Mouse (Mus musculus) cerebellum, adult (tissue): ENCODE data around the gene Pilrb1.
"Not testable (repeated sequence)": the region's sequence is repeated elsewhere in the genome, so short reads cannot be mapped to it uniquely, and the experiment has no call there.

Experiments used
- ATAC-seq: cut with Nextera tagmentation; 2 replicates; pipeline ENCODE4 v1.9.2; 2017; ENCODE audit warnings: mild to moderate bottlenecking, moderate library complexity, mixed read lengths; ENCODE audit not compliant: insufficient number of reproducible peaks, low FRiP score, low TSS enrichment

Pilrb1 gene

DNA sequence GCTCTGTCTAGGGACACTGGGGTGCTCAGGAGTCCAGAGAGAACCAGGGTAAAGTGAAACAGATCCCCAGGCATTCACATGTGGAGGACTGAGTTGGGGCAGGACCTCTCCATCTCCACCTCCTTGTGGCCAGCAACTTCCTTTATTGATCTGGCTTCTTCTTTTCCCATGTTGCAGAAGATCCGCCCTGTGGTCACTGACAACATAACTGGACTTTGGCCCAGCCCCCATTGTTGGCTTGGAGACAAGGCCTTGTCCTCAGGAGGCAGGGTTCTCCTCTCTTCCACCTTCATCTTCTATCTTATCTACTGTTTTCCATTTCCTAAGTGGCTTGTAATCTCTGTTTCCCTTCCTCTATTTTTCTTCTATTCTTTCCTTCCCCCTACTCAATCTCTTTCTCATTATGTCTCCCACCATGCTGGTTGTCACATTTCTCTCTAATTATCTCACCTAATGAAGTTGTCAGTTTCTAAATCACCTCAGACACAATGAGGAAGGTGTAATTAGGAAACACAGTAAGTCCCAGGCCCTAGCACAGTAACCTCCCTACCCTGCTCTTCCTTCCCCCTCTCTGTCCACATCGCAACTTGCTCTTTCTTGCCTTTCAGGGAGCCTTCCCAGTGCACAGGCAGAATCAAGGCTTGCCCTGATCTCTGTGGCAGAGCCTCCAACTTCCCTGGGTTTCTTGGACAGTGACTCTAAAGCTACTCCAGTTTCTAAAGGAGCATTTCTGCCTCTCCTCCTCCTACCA lies at the start of gene Pilrb1:
Gene Pilrb1 (minus strand): TSS at position 147 of the 751 bp plus-strand sequence.
- not testable (repeated sequence) for ATAC-seq

DNA sequence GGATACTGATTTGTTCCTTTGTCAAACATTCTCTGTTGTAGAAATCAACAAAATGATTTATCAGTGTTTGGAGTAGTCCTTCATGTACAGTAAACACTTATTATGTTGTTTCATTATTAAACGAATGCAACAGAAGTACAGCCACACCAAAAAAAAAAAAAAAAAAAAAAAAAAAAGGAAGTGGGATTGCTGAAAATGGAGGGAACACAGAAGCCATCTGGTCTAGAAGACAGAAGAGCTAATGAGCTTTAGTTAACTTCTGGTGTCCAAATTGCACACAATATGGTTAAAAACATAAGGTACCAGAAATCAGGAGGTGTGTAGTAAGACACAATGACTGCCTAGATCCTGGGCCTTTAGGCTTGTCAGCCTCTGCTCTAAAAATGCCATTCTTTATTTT lies 39.9 kb upstream of the Pilrb1 start:
- no peak for ATAC-seq

DNA sequence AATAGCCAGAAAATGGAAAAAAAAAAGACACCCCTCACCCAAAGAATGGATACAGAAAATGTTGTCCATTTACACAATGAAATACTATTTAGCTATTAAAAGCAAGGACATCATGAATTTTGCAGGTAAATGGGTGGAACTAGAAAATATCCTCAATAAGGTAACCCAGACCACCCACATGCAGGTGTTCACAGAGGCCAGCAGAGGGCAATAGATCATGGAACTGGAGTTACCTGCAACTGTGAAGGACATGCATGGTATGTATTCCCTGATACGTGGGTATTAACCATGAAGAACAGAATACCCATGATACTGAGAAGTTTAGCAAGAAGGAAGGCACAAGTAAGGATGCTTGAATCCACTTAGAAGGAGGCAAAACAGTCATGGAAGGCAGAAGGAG lies 35.0 kb upstream of the Pilrb1 start:
- no peak for ATAC-seq

DNA sequence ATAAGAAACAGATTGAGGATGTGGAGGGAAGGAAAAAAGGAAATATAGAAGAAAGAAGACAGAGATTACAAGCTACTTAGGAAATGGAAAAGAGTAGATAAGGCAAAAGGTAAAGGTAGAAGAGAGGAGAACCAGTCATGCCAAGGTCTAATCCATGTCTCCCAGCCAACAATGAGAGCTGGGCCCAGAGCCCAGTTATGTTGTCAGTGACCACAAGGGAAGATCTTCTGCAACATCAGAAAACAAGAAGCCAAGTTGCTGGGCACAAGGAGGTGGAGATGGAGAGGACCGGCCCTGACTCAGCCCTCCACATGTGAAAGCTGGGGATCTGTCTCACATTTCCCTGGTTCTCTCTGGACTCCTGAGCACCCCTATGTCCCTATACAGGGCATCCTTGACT lies 29.8 kb upstream of the Pilrb1 start:
- no peak for ATAC-seq

DNA sequence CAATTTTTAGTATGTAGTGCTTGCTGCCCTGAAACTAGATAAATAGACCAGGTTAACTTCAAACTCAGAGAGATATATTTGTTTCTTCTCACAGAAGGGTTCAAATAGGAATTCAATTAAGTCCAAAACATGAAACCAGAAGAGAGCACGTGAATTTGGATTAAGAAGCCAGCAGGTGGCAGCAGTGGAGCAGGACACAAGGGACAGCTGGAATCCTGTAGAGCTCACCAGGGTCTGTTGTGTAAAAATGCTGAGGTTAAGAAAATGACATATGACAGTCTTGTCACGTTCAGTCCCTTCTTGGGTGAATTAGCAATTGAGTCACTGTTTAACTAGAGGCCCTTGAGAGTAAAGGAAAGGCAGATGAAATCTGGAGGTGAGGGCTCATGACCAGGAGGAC lies 28.0 kb upstream of the Pilrb1 start:
- no peak for ATAC-seq

DNA sequence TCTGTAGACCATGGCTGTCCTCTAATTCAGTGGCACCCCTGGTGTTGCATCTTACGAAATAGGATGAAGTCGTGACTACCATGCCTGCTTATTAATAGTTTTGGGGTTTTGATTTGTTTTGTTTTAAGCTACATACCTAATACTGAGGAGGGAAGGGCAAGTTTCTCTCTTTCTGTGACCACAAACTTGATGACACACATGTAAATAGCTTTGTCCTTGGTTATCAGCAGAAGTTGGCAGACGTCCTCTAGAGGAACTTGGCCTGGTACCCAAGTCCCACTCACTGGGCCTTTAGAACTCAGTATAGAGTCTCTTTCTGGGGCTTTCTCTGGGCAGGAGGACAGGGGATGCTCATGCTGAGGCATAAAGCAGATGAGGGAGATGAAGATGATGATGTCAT lies 25.4 kb upstream of the Pilrb1 start:
- ATAC-seq, result no peak

DNA sequence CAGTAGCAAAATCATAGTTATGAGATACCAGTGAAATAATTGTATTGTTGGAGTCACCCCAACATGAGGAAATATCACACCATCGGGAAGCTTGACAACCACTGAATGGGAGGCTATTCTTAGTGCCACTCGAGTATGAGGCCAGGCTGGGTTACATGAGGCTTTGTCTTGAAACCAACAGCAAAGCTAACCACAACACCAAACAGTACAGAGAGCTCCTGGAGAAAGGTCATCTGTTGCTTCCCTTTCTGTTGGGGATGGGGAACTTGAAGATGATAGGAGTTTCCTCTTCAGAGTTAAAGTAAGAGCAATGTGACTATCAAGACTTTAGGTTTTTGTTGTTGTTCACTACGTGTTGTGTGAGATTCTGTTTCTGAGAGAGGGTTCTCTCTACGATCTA lies 25.0 kb upstream of the Pilrb1 start:
- no peak for ATAC-seq

DNA sequence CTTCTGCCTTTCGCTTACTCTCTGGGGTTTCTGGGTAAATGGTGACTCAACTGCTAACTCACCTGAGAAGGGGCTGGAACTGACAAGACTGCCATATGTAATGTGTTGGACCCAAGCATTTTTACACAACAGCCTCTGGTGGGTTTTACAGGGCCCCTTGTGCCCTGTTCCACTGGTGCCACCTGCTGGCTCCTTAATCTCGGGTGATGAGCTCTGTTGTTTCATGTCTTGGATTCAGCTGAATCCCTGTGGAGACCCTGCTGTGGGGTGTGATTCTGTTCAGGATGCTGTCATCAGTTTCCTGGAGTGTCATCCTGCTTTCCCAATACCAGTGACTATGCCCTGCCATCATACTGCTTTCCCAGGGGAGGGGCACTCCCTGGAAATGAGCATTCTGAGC lies 20.0 kb upstream of the Pilrb1 start:
- ATAC-seq, result no peak

DNA sequence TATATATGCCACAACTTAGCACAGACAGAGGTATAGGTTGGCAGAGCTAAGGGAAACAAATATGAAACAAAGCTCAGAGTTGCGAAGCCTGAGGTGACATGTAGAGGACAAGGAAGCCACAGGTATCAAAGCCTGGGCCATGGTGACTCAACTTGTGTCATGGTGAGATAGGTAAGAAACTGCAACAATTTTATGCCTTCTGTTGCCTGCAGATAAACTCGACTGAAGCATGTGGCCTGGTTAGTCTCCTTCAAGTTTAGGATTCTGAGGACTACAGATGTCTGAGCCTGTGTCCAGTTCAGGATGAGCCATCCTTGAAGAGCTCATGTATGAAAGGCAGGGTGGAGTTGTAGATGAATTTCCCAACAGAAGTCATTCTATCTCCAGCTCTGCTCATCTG lies 17.1 kb upstream of the Pilrb1 start:
- no peak for ATAC-seq

DNA sequence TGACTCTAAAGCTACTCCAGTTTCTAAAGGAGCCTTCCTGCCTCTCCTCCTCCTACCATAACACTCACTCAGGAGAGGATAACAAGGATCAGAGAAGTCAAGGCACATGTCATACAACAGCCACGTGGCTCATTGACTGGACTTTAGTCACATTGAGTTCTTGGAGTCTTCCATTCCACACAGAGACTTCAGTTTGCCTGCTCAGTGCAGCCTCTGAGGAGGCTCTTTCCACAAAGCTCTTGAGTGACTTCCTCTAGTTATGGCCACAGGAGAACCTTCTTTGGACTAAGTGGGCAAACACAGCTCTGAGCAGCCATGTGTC lies 14.4 kb upstream of the Pilrb1 start:
- ATAC-seq, result not testable (repeated sequence)

DNA sequence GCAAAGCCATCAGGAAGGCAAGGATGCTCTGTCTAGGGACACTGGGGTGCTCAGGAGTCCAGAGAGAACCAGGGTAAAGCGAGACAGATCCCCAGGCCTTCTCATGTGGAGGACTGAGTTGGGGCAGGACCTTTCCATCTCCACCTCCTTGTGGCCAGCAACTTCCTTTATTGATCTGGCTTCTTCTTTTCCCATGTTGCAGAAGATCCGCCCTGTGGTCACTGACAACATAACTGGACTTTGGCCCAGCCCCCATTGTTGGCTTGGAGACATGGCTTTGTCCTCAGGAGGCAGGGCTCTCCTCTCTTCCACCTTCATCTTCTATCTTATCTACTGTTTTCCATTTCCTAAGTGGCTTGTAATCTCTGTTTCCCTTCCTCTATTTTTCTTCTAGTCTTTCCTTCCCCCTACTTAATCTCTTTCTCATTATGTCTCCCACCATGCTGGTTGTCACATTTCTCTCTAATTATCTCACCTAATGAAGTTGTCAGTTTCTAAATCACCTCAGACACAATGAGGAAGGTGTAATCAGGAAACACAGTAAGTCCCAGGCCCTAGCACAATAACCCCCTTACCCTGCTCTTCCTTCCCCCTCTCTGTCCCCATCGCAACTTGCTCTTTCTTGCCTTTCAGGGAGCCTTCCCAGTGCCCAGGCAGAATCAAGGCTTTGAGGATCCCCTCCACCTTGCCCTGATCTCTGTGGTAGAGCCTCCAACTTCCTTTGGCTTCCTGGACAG lies 13.9 kb upstream of the Pilrb1 start, which contains the start of gene Pilrb2:
Gene Pilrb2 (minus strand): TSS at position 172 of the 737 bp plus-strand sequence.
- not testable (repeated sequence) for ATAC-seq

DNA sequence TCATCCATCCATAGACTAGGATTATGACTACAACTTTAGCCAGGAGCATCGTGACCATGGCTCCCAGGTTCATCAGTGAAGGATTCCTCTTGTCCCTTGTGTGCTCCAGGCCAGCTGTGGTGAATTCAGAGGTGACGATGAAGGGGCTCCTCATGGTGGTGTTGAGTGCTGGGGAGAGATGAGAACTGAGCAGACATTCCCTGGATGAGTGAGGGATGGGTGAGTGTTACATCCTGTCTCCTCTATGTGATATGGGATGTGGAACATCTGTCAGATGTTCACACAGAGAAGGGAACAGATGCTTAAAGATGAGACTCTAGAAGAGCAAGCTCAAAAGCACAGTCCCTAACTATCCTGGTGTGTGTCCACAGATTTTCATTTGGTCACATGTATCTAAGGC lies 10.7 kb upstream of the Pilrb1 start:
- ATAC-seq, result not testable (repeated sequence)

DNA sequence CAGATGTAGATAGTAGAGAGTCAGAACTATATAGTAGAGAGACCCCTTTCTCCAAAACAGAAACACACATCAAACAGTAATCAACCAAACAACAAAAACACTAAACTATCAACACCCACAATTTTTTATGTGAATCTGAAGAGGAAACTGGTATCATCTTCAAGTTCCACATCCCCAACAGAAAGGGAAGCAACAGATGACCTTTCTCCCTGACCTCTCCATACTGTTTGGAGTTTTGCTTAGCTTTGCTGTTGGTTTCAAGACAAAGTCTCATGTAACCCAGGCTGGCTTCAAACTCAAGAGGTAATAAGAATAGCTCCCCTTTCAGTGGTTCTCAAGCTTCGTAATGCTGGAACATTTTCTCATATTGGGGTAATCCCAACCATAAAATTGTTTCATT lies 6.1 kb upstream of the Pilrb1 start:
- ATAC-seq, result not testable (repeated sequence)

DNA sequence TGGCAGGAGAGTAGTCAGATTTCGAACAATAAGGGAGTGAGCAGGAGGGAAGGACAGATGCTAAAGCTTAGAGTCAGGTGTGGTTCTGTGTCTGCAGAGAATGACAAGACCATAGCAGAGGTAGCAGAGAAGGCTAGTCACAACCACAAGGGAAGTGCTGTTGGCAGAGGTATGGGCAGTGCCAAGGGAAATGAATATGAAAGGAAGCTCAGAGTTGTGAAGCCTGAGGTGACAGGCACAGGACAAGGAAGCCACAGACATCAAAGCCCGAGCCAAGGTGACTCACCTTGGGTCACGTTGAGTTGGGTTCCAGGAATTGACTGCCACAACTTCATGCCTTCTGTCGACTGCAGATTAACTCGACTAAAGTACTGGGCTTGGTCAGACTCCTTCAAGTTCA lies 1.0 kb downstream of the Pilrb1 start:
- ATAC-seq, result not testable (repeated sequence)

DNA sequence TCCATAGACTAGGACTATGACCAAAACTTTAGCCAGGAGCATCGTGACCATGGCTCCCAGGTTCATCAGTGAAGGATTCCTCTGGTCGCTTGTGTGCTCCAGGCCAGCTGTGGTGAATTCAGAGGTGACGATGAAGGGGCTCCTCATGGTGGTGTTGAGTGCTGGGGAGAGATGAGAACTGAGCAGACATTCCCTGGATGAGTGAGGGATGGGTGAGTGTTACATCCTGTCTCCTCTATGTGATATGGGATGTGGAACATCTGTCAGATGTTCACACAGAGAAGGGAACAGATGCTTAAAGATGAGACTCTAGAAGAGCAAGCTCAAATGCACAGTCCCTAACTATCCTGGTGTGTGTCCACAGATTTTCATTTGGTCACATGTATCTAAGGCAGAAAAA lies 3.0 kb downstream of the Pilrb1 start:
- ATAC-seq, result not testable (repeated sequence)

DNA sequence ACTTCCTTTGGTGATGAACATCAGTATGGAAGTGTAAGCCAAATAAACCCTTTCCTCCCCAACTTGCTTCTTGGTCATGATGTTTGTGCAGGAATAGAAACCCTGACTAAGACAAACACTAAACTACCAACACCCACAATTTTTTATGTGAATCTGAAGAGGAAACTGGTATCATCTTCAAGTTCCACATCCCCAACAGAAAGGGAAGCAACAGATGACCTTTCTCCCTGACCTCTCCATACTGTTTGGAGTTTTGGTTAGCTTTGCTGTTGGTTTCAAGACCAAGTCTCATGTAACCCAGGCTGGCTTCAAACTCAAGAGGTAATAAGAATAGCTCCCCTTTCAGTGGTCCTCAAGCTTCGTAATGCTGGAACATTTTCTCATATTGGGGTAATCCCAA lies 7.6 kb downstream of the Pilrb1 start:
- ATAC-seq, result not testable (repeated sequence)

DNA sequence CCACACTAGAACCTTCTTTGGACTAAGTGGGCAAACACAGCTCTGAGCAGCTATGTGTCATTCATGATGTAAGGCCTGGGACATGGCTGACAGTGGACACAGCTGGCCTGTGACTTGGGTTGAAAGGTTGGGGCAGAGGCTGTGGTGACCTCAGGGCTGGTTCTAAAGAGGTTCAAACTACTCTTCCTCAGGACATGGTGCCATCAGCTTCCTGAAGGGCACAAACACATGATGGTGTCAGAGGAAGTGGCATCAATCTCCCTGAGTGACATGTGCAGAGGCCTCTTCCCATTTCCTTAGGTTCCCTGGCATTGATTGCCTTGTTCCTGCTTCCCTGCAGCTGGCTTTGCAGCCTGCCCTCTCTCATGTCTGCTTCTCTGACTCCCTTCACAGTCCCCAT lies 20.8 kb downstream of the Pilrb1 start:
- not testable (repeated sequence) for ATAC-seq

DNA sequence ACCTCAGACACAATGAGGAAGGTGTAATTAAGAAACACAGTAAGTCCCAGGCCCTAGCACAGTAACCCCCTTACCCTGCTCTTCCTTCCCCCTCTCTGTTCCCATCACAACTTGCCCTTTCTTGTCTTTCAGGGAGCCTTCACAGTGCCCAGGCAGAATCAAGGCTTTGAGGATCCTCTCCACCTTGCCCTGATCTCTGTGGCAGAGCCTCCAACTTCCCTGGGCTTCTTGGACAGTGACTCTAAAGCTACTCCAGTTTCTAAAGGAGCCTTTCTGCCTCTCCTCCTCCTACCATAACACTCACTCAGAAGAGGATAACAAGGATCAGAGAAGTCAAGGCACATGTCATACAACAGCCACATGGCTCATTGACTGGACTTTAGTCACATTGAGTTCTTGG lies 21.3 kb downstream of the Pilrb1 start:
- no peak for ATAC-seq

DNA sequence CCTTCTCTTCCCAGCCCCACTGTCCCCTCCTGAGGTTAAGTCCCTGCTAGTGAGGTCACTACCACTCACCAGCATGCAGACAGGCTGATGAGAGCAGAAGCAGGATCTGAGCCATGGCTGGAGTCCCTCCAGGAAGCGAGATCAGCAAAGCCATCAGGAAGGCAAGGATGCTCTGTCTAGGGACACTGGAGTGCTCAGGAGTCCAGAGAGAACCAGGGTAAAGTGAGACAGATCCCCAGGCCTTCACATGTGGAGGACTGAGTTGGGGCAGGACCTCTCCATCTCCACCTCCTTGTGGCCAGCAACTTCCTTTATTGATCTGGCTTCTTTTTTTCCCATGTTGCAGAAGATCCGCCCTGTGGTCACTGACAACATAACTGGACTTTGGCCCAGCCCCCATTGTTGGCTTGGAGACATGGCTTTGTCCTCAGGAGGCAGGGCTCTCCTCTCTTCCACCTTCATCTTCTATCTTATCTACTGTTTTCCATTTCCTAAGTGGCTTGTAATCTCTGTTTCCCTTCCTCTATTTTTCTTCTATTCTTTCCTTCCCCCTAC lies 21.9 kb downstream of the Pilrb1 start, which contains the start of gene Pilra:
Gene Pilra (minus strand): TSS at position 316 of the 555 bp plus-strand sequence.
- ATAC-seq, result not testable (repeated sequence)

DNA sequence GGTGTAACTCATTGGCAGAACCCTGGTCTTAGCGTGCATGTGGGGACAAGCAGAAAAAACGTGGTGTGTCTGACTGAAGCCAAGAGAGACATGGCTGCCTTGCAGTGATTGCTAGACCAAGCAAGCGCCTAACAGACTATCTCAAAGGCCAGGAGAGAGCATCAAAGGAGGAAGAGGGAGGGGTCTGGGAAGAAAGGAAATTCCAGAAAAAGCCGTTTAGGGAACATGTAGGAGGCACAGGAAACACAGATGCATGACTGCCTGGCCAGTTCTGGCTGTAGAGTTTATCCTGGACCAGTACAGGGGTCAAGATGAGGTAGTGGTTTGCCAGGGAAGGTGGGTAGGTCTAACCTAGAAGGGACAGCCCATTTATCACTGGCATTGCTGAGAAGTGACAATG lies 24.4 kb downstream of the Pilrb1 start:
- ATAC-seq, result no peak

DNA sequence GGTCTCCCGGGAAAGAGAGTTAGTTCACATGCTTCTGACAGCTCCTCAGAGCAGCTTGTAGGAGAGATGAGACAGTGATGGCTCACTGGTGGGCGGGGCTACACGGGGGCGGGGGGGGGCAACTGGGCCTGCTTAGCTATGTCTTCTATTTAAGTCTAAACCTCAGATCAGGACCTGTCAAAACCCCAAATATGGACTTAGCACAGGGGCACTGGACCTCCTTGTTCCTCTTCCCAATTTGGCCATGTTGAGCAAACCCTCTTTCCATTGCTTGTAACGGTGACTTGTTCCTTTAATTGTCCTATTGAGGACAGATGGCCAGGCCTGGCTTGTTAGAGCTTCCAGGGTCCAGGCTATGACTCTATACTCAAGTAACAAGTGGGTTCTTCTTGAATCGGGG lies 26.4 kb downstream of the Pilrb1 start:
- ATAC-seq, result no peak

DNA sequence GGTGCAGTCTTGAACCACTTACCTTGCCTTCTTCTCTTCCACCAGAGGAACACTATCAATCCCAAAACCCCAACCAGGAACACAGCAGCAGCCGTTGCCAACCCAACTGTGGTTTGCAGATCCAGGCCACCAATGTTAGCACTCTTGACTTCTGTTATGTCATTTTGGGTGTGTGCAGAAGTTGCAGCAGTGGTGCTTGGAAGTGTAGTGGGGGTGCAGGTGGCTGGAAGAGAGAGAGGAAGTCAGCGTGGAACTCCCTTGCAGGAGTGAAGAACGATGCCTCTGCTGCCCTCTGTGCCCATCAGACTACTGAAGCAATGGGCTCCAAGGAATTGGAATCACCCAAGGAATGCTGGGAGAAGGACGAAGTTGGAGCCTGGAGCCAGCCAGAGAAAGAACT lies 26.8 kb downstream of the Pilrb1 start:
- no peak for ATAC-seq
